Mouse (Mus musculus) small intestine, adult 2 months (tissue): ENCODE data around the gene Prdx2. TPM values are rescaled to one million over a fixed set of nuclear protein-coding genes. Genes with fewer than 3 reads are reported as not detected.

ENCODE experiments used
- H3K27ac ChIP-seq: fragments of 200-500 bp; 2 replicates; pipeline ENCODE4 v1.5.1; 2012; ENCODE audit warnings: low read depth, low read length, control low read depth, inconsistent platforms; ENCODE audit not compliant: insufficient read depth
- H3K27me3 ChIP-seq: fragments of 200-500 bp; 2 replicates; pipeline ENCODE4 v1.6.1; 2012; ENCODE audit warnings: mild to moderate bottlenecking, moderate library complexity, low read length, inconsistent platforms; ENCODE audit not compliant: control insufficient read depth, insufficient read depth
- H3K36me3 ChIP-seq: fragments of 200-500 bp; 2 replicates; pipeline ENCODE4 v1.6.1; 2012; ENCODE audit warnings: mild to moderate bottlenecking, low read length, control low read depth, inconsistent platforms; ENCODE audit not compliant: control insufficient read depth, insufficient read depth
- H3K4me1 ChIP-seq: fragments of 200-500 bp; 2 replicates; pipeline ENCODE4 v1.6.1; 2012; ENCODE audit warnings: low read length, inconsistent platforms, mixed read lengths; ENCODE audit not compliant: control insufficient read depth, insufficient read depth, insufficient read length
- H3K4me3 ChIP-seq: fragments of 200-500 bp; 2 replicates; pipeline ENCODE4 v1.5.1; 2012; ENCODE audit warnings: low read depth, mild to moderate bottlenecking, control low read depth, inconsistent platforms, low read length, moderate library complexity
- CTCF ChIP-seq: fragments of 200-500 bp; IDR thresholded peaks from 2 replicates; pipeline ENCODE4 v1.5.1; 2012; ENCODE audit warnings: low read depth, mild to moderate bottlenecking, control low read depth, inconsistent platforms, low read length, moderate library complexity, mixed read lengths; ENCODE audit not compliant: insufficient replicate concordance, insufficient read length; ENCODE audit errors: extremely low read depth
- POLR2A ChIP-seq: fragments of 200-500 bp; IDR thresholded peaks from 2 replicates; pipeline ENCODE4 v1.6.1; 2012; ENCODE audit warnings: low read depth, mild to moderate bottlenecking, control low read depth, inconsistent platforms, low read length, moderate library complexity
- WGBS: fragments of 180-500 bp; shearing (Covaris S2); methylation state at CpG from one replicate; pipeline ENCODE4 v1.1.7; 2018; 5-methylcytosine and 5-hydroxymethylcytosine counted together
- polyA plus RNA-seq: library from polyadenylated mRNA; depleted of rRNA; stranded (reverse); fragments of >200 nt; gene quantifications from 2 replicates; pipeline ENCODE4 v1.2.3, GENCODE M21; 2012

Gene Prdx2
- polyA plus RNA-seq, 1 experiment: 141 TPM

DNA sequence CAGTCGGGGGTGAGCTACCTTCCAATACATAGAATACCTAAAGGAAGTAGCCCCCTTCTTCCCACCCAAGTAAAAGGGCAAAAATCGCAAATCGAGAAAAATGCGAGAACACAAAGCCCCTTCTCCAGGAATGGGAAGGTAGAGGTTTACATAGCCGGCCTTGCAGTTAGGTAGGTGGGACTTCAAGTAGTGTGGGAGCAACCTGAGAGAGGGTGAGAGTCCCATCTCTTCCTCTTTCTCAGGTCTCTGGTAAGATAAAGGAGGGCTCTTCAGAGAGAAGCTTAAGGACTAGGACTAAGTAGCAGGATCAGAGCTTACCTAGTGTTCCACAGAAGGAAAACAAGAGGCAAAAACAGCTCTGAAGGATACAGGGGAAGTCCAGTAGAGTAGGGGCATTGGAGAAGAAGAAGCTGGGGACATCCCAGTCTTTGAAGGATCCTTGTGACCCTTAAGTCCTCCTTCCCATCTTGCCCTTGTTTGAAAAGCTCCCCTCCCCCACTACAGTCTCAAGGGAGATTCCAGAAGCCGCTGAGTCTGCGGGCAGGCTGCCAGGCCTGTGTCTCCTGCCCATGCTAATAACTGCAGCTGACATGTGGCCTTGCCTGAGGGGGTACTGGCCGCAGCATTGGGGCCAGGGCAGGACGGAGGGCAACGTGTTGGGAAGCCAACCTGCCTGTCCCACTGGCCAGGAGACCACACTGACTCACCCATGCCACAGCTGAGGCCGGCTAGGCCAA lies 11.4 kb downstream of the Prdx2 start:
- H3K27me3 ChIP-seq: no peaks in the 10 kb centered on the region
- TF ChIP-seq POLR2A: no peak
- no peak for TF ChIP-seq CTCF
- H3K36me3 ChIP-seq: no peaks in the 10 kb centered on the region
- WGBS: 9% methylated on average over 11 of the region's 11 CpGs
- H3K27ac ChIP-seq: peak overlapping the region; percentile 99
- peaks cover 41% of the 10 kb centered on the region for H3K4me1 ChIP-seq
- H3K4me3 ChIP-seq: peak overlapping the region; percentile 67

DNA sequence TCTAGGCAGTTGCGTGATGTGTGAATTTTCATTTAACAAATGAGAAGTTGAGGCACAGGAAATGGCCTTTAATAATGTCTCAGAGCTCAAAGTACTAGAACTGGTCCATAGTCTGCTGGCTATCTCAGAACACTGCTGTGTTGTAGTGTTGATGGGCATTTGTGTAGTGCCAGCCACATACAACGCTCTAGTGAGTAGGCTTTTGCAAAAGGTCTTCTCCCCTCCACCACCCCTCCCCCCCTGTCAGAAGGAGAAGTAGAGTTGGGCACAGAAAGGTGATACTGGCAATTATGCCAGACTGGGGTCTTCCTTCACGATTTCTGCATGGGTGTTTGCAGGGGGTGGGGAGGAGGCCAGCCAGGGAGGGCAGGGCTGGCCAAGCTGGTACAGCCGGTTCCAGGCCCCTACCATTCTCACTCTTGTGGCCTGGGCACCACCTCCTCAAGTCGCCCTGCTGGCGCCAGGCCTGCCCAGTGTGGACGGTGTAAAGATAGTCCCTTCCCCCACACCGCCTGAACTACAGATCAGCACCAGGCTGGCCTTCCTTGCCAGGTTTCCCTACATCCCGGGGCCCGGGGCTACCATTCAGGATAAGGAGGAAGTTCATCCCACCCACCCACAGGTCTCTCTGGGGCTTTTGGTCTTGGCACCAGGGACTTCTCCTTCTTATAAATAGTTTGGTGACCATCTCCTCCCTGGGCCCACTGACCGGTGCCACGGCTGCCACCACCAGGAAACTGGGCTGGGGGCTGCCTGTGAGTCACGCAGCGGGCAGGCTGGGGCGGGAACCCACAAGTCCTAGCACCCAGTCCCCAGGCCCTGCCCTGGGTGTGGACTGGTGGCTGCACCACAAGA lies 12.5 kb downstream of the Prdx2 start:
- 30% methylated on average over 15 of the region's 15 CpGs for WGBS
- H3K4me3 ChIP-seq: peak overlapping the region; percentile 25
- H3K4me1 ChIP-seq: peaks cover 47% of the 10 kb centered on the region
- H3K27me3 ChIP-seq: no peaks in the 10 kb centered on the region
- no peaks in the 10 kb centered on the region for H3K36me3 ChIP-seq
- peak overlapping the region; percentile 99 for H3K27ac ChIP-seq
- no peak for TF ChIP-seq CTCF
- TF ChIP-seq POLR2A: no peak; the same call in 1 of the 2 replicates

DNA sequence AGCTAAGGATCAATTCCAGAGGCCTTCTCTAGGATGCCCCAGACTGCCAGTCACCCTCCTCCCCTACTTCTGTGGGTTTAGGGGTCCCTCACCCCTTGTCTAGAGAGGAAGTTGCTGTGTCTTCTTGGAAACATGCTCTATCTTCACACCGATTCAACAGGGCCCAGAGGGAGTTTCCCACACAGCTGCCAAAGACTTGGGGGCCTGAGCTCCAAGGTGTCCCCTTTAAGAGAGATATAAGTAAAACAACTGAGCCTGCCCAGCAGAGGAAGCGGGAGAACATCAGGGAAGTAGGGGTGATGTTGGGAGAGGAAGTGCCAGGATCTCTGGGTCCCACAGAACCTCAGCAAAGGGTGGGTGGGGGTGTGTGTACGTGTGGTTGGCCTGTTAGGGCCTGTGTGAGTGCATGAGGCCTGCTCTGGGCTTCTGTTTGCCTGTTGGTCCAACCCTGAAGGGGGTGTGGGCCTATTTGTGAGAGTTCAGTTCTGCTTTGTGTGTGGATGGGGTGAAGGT lies 13.2 kb downstream of the Prdx2 start:
- WGBS: 36% methylated on average over 3 of the region's 3 CpGs
- peak overlapping the region; percentile 99 for H3K27ac ChIP-seq
- H3K36me3 ChIP-seq: no peaks in the 10 kb centered on the region
- peak overlapping the region; percentile 25 for H3K4me3 ChIP-seq
- TF ChIP-seq POLR2A (no peak), CTCF (no peak)
- H3K4me1 ChIP-seq: peaks cover 49% of the 10 kb centered on the region
- H3K27me3 ChIP-seq: no peaks in the 10 kb centered on the region

DNA sequence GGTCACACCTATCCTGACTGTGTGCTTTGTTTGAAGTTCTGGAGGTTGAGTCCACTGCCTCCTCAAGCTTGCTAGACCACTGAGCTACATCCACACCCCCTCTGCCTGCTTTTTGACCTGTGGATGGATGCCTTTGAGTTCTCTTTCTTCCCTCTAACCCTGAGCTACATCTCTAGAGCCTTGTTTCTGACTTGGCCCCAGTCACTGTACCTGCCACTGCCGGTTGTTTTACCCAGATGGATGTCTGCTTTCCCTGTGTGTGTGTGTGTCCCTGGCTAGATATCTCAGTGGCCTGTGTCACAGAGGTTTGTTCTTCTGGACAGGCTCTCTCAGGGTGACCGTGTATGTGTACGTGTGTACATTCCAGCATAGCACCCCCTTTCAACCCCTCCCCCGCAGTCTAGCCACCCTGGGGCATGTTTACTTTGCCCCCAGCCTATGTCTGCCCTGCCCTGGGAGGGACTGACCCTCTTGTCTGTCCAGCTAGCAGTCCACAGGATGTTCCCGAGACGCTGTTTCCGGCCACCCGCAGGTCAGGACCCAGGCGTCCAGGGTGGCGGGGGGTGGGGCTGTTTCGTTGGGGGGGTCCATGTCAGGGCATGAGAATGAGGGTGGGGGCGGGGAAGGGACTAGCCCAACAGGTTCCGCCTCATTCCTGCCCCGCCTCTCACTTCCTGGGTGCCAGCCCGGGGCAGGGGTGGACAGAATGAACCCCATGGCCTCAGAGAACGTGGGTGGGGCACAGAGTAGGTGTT lies 15.1 kb downstream of the Prdx2 start:
- peak overlapping the region; percentile 80 for H3K27ac ChIP-seq
- H3K4me3 ChIP-seq: peak overlapping the region; percentile 64
- H3K4me1 ChIP-seq: peaks cover 55% of the 10 kb centered on the region
- no peaks in the 10 kb centered on the region for H3K27me3 ChIP-seq
- WGBS: 2% methylated on average over 16 of the region's 16 CpGs
- TF ChIP-seq CTCF (no peak), POLR2A (no peak)
- H3K36me3 ChIP-seq: no peaks in the 10 kb centered on the region

DNA sequence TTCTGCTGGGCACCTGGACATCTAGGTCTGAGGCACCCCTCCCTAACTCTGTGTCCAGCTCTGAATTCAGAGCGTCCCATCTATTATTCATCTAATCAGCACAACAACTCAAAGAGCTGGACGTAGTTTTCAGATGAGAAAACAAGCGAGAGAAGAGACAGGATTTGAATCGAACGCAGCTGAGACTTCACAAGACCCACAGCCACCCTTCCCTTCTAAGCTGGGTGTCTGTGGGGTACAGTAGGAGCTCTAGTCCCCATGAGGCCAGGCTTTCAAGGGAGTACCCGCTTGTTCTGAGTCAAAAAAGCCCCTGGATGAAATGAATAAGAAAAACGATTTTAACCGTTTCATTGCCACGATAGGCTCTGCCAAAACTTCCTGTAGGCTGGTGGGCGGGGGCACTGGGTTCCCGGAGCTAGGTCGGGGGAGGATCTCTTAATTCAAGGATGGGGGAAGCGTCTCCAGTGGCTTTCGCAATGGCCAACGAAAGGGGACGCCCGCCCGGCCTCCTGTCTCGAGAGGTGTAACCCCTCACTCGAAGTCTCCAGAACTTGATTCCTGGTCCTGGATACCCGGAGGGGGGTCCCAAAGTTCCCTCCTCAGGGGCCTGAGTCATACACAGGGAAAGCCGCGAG lies 15.8 kb downstream of the Prdx2 start:
- H3K4me1 ChIP-seq: peaks cover 55% of the 10 kb centered on the region
- WGBS: 2% methylated on average over 23 of the region's 23 CpGs

DNA sequence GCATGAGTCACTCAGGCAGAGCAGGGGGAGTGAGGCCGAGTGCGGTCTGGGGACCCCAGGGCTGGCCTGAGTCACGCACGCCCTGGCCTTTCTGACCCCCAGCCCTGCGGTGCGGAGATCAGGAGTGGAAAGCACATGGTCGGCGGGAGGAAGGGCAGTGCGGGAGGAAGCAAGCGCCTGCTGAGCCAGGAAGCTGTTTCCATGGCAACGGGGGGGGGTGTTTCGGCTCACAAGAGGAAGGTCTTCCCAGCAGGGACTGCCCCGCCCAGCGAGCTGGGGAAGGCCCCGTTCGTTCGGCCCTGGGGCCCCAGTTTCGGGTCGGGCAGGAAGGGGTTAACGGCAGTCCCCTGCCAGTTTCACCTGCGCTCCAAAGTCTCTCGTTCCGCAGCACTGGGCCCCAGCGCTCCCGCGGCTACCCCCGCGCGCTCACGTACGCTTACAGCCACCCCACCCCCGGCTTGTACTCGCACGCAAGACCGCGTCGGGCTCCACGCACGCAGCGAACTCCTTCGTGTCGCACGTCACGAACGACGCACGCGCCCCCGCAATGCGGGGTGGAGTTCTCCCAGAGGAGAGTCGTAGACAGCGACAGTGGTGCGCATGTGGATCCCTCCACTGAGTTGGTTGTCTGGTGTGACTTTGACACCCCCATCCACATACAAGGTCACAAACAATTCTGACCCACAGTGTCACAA lies 16.4 kb downstream of the Prdx2 start:
- WGBS: under 1% methylated on average over 53 of the region's 53 CpGs
- peaks cover 49% of the 10 kb centered on the region for H3K4me1 ChIP-seq
- H3K36me3 ChIP-seq: no peaks in the 10 kb centered on the region
- H3K27me3 ChIP-seq: no peaks in the 10 kb centered on the region
- TF ChIP-seq CTCF: no peak
- TF ChIP-seq POLR2A: no peak; the same call in 1 of the 2 replicates
- peak overlapping the region; percentile 80 for H3K27ac ChIP-seq
- peak overlapping the region; percentile 64 for H3K4me3 ChIP-seq

More for the DNA sequence above, 15.8 kb downstream of the Prdx2 start:
- no peaks in the 10 kb centered on the region for H3K27me3 ChIP-seq
- peak overlapping the region; percentile 80 for H3K27ac ChIP-seq
- H3K36me3 ChIP-seq: no peaks in the 10 kb centered on the region
- TF ChIP-seq POLR2A (no peak), CTCF (no peak)
- peak overlapping the region; percentile 64 for H3K4me3 ChIP-seq
